Mouse (Mus musculus): ENCODE results near the gene Gm49394. TPM values are rescaled to one million over a fixed set of nuclear protein-coding genes. Genes with fewer than 3 reads are reported as not detected.

Gene Gm49394
- total RNA-seq, 2 experiments from 2014 or later = 2.2 to 2.5 TPM

Small RNA genes within 50 kb of the gene (microRNA-seq; reads per million reads assigned to microRNA genes)
- gene Mir483 = 4,367 reads per million, percentile 89 among the genes with 10 or more reads in this experiment

Other genes with a start within 250 kb of the Gm49394 start
- gene Syt8, start 235.1 kb downstream of the Gm49394 start, total RNA-seq (2021) = not detected
- 1,000 to 10,000 TPM; 7,757 to 8,026 TPM for gene Tnni2, start 228.1 kb downstream of the Gm49394 start, total RNA-seq (2021)
- gene Lsp1, start 209.1 kb downstream of the Gm49394 start, total RNA-seq (2021) = 10 to 100 TPM; 26.3 to 28.7 TPM
- gene Tnnt3, start 171.1 kb downstream of the Gm49394 start, total RNA-seq (2021) = over 10,000 TPM in 1 of 2 experiments, 1,000 to 10,000 TPM in 1; 9,881 to 10,830 TPM
- gene Mrpl23, start 137.3 kb downstream of the Gm49394 start, total RNA-seq (2021) = 1 to 10 TPM; 6.3 to 9.4 TPM
- over 10,000 TPM; 13,021 to 14,565 TPM for gene Igf2, start 3.1 kb downstream of the Gm49394 start, total RNA-seq (2021)
- gene Ins2, start 73.4 kb upstream of the Gm49394 start, total RNA-seq (2021) = not detected

Data from gastrocnemius, postnatal 4 days (tissue).